Mouse (Mus musculus) hindbrain, postnatal 0 days (tissue): Measurements from ENCODE around the gene Barhl1. TPM values are rescaled to one million over a fixed set of nuclear protein-coding genes. Genes with fewer than 3 reads are reported as not detected.

Experiments used
- ATAC-seq: fragments of 200-750 bp; cut with Nextera tagmentation; 2 replicates; pipeline ENCODE4 v1.8.0; 2017; ENCODE audit warnings: mild to moderate bottlenecking, moderate TSS enrichment, moderate library complexity
- DNase-seq: peaks from one replicate; pipeline ENCODE4 v3.0.0-alpha.2; 2015; ENCODE audit warnings: low spot score
- H3K27ac ChIP-seq: fragments of 300-500 bp; sonication (generic); 2 replicates; pipeline ENCODE4 v1.5.1; 2014; ENCODE audit warnings: mild to moderate bottlenecking
- H3K27me3 ChIP-seq: fragments of 300-500 bp; sonication (generic); 2 replicates; pipeline ENCODE4 v1.6.1; 2014; ENCODE audit warnings: low read length, mixed read lengths; ENCODE audit not compliant: insufficient read depth
- H3K36me3 ChIP-seq: fragments of 300-500 bp; sonication (generic); 2 replicates; pipeline ENCODE4 v1.6.1; 2014; ENCODE audit warnings: low read length, mixed read lengths; ENCODE audit not compliant: insufficient read depth
- H3K4me1 ChIP-seq: fragments of 300-500 bp; sonication (generic); 2 replicates; pipeline ENCODE4 v1.6.1; 2014; ENCODE audit warnings: antibody characterized with exemption, low read length, mixed read lengths; ENCODE audit not compliant: insufficient read depth
- H3K4me2 ChIP-seq: fragments of 300-500 bp; sonication (generic); 2 replicates; pipeline ENCODE4 v1.6.1; 2014; ENCODE audit warnings: low read depth, mild to moderate bottlenecking, low read length, moderate library complexity, mixed read lengths
- H3K4me3 ChIP-seq: fragments of 300-500 bp; sonication (generic); 2 replicates; pipeline ENCODE4 v1.5.1; 2014; ENCODE audit warnings: low read length
- H3K9ac ChIP-seq: fragments of 300-500 bp; sonication (generic); replicated peaks from 2 replicates; pipeline ENCODE4 v1.6.1; 2014; ENCODE audit warnings: mild to moderate bottlenecking, low read length, moderate library complexity, mixed read lengths
- H3K9me3 ChIP-seq: fragments of 300-500 bp; sonication (generic); 2 replicates; pipeline ENCODE4 v1.6.1; 2016; ENCODE audit warnings: low read length, mixed read lengths
- CTCF ChIP-seq: IDR thresholded peaks from 2 replicates; pipeline ENCODE4 v1.5.1; 2016; ENCODE audit warnings: antibody characterized with exemption, control low read depth, low read depth
- WGBS: fragments of 180-500 bp; shearing (Covaris S2); extraction: QIAGEN DNeasy Blood & Tissue Kit; methylation state at CpG from one replicate; pipeline ENCODE4 v1.1.7; 2014; 5-methylcytosine and 5-hydroxymethylcytosine counted together
- polyA plus RNA-seq: library from polyadenylated mRNA; unstranded; fragments of >200 nt; fragmentation: Nextera tagmentation; extraction: Ambion mirVana; gene quantifications from 2 replicates; pipeline ENCODE4 v1.2.1, GENCODE M21; 2015
- total RNA-seq: library from RNA; depleted of rRNA; stranded (reverse); fragments of >200 nt; gene quantifications from 2 replicates; pipeline ENCODE4 v1.2.3, GENCODE M21; 2014

Barhl1 gene
- total and polyA plus RNA-seq, 2 experiments from 2014 or later = 43.0 to 51.1 TPM

- Histone ChIP-seq H3K27me3 (no peaks in the 10 kb centered on the region), H3K9ac (no peak overlapping the region), H3K27ac (no peak overlapping the region), H3K36me3 (peaks cover 17% of the 10 kb centered on the region; the same call in 1 of the 2 replicates), H3K4me1 (no peaks in the 10 kb centered on the region), H3K4me2 (no peak overlapping the region), H3K4me3 (no peak overlapping the region), H3K9me3 (no peaks in the 10 kb centered on the region)
- ATAC-seq = no peak
- no peak for TF ChIP-seq CTCF
- 84% methylated on average over 4 of the region's 4 CpGs for WGBS
- DNase-seq = no peak
Measured at GRCm38 (mm10) chr2:28897340-28897899, 19.0 kb downstream of the Barhl1 start.

GRCm38 (mm10) chr2:28895876-28896275 lies 20.6 kb downstream of the Barhl1 start:
- Histone ChIP-seq H3K9me3 (no peaks in the 10 kb centered on the region), H3K27me3 (no peaks in the 10 kb centered on the region), H3K4me1 (no peaks in the 10 kb centered on the region), H3K4me3 (no peak overlapping the region), H3K4me2 (no peak overlapping the region), H3K9ac (no peak overlapping the region), H3K36me3 (peaks cover 17% of the 10 kb centered on the region; the same call in 1 of the 2 replicates), H3K27ac (no peak overlapping the region)
- ATAC-seq = no peak
- WGBS = 68% methylated on average over 7 of the region's 7 CpGs
- DNase-seq = no peak
- TF ChIP-seq CTCF = no peak

GRCm38 (mm10) chr2:28893526-28893925 lies 22.9 kb downstream of the Barhl1 start:
- Histone ChIP-seq H3K36me3 (peaks cover 21% of the 10 kb centered on the region), H3K4me3 (no peak overlapping the region), H3K4me1 (no peaks in the 10 kb centered on the region), H3K4me2 (no peak overlapping the region), H3K9ac (no peak overlapping the region), H3K9me3 (no peaks in the 10 kb centered on the region), H3K27me3 (no peaks in the 10 kb centered on the region), H3K27ac (no peak overlapping the region)
- TF ChIP-seq CTCF = no peak
- ATAC-seq = no peak
- DNase-seq = no peak
- WGBS = 37% methylated on average over 6 of the region's 6 CpGs

- H3K9ac ChIP-seq = no peak overlapping the region
- TF ChIP-seq CTCF = no peak
- 25% methylated on average over 1 of the region's 1 CpGs for WGBS
Measured at GRCm38 (mm10) chr2:28892796-28893195, 23.7 kb downstream of the Barhl1 start.

GRCm38 (mm10) chr2:28884914-28885313 lies 31.6 kb downstream of the Barhl1 start:
- no peak for TF ChIP-seq CTCF
- H3K27me3 ChIP-seq = no peaks in the 10 kb centered on the region
- no peaks in the 10 kb centered on the region for H3K9me3 ChIP-seq
- peaks cover 14% of the 10 kb centered on the region for H3K36me3 ChIP-seq
- no peak for DNase-seq
- ATAC-seq = no peak
- H3K4me3 ChIP-seq = no peak overlapping the region
- no peak overlapping the region for H3K9ac ChIP-seq
- 58% methylated on average over 4 of the region's 4 CpGs for WGBS
- H3K4me2 ChIP-seq = no peak overlapping the region
- no peaks in the 10 kb centered on the region; the same call in 1 of the 2 replicates for H3K4me1 ChIP-seq
- H3K27ac ChIP-seq = no peak overlapping the region

More at GRCm38 (mm10) chr2:28892796-28893195, 23.7 kb downstream of the Barhl1 start:
- no peak overlapping the region for H3K4me2 ChIP-seq
- H3K27me3 ChIP-seq = no peaks in the 10 kb centered on the region
- no peak for ATAC-seq
- DNase-seq = no peak
- H3K9me3 ChIP-seq = no peaks in the 10 kb centered on the region
- peaks cover 21% of the 10 kb centered on the region for H3K36me3 ChIP-seq
- H3K27ac ChIP-seq = no peak overlapping the region
- no peak overlapping the region for H3K4me3 ChIP-seq
- no peaks in the 10 kb centered on the region for H3K4me1 ChIP-seq

GRCm38 (mm10) chr2:28882826-28883485 lies 33.5 kb downstream of the Barhl1 start:
- Histone ChIP-seq H3K27me3 (no peaks in the 10 kb centered on the region), H3K4me1 (no peaks in the 10 kb centered on the region; the same call in 1 of the 2 replicates), H3K9ac (no peak overlapping the region), H3K4me3 (no peak overlapping the region), H3K27ac (no peak overlapping the region), H3K4me2 (no peak overlapping the region), H3K36me3 (peaks cover 14% of the 10 kb centered on the region), H3K9me3 (no peaks in the 10 kb centered on the region)
- DNase-seq (peak; percentile 44), ATAC-seq (no peak)
- TF ChIP-seq CTCF = no peak
- WGBS = 40% methylated on average over 6 of the region's 6 CpGs

- 73% methylated on average over 3 of the region's 3 CpGs for WGBS
- no peaks in the 10 kb centered on the region for H3K9me3 ChIP-seq
- no peak for ATAC-seq
- no peak for DNase-seq
- H3K4me3 ChIP-seq = no peak overlapping the region
- H3K4me1 ChIP-seq = no peaks in the 10 kb centered on the region; the same call in 1 of the 2 replicates
- H3K27ac ChIP-seq = no peak overlapping the region
- no peak overlapping the region for H3K4me2 ChIP-seq
- H3K27me3 ChIP-seq = no peaks in the 10 kb centered on the region
- peaks cover 14% of the 10 kb centered on the region for H3K36me3 ChIP-seq
- no peak for TF ChIP-seq CTCF
- H3K9ac ChIP-seq = no peak overlapping the region
Measured at GRCm38 (mm10) chr2:28882047-28882446, 34.4 kb downstream of the Barhl1 start.
